Mouse (Mus musculus): ENCODE measurements around the gene Tspyl3. TPM values are rescaled to one million over a fixed set of nuclear protein-coding genes. Genes with fewer than 3 reads are reported as not detected.
A peak's percentile ranks its signal among the peaks of the same experiment; 100 is the strongest.

Gene Tspyl3
- polyA plus RNA-seq, 1 experiment from 2014 or later: 1.1 TPM

- Histone ChIP-seq H3K4me3 (ENCODE audit: low read depth, low read length) (no peak overlapping the region), H3K9ac (replicated peaks) (no peak overlapping the region), H3K27me3 (ENCODE audit: insufficient read depth, low read length) (no peaks in the 10 kb centered on the region), H3K4me2 (ENCODE audit: low read depth, low read length) (no peak overlapping the region), H3K9me3 (ENCODE audit: low read length) (no peaks in the 10 kb centered on the region), H3K4me1 (ENCODE audit: insufficient read depth) (peaks cover 9% of the 10 kb centered on the region), H3K27ac (ENCODE audit: low read depth) (peak overlapping the region; percentile 60; the same call in 1 of the 2 replicates), H3K36me3 (replicated peaks; ENCODE audit: insufficient read depth, low read length) (peaks cover 21% of the 10 kb centered on the region)
- TF ChIP-seq CTCF (IDR thresholded peaks at IDR 0.05; ENCODE audit: low read depth) (no peak), EP300 (IDR thresholded peaks at IDR 0.05; ENCODE audit: low read depth) (no peak)
- DNase-seq: no peak
- 77% methylated on average over 3 of the region's 3 CpGs for WGBS (ENCODE audit: insufficient replicate concordance)
- peak; percentile 50; the same call in 1 of the 2 replicates for ATAC-seq
These were observed 48.1 kb downstream of the Tspyl3 start for GRCm38 (mm10) chr2:153177188-153177587.

- DNase-seq (no peak), ATAC-seq (no peak)
- WGBS (ENCODE audit: insufficient replicate concordance): 69% methylated on average over 8 of the region's 8 CpGs
- Histone ChIP-seq H3K9me3 (ENCODE audit: low read length) (no peaks in the 10 kb centered on the region), H3K27me3 (ENCODE audit: insufficient read depth, low read length) (no peaks in the 10 kb centered on the region), H3K4me1 (ENCODE audit: insufficient read depth) (peaks cover 18% of the 10 kb centered on the region), H3K9ac (replicated peaks) (no peak overlapping the region), H3K4me3 (ENCODE audit: low read depth, low read length) (no peak overlapping the region), H3K36me3 (replicated peaks; ENCODE audit: insufficient read depth, low read length) (peaks cover 16% of the 10 kb centered on the region), H3K27ac (ENCODE audit: low read depth) (no peak overlapping the region; the same call in 1 of the 2 replicates), H3K4me2 (ENCODE audit: low read depth, low read length) (no peak overlapping the region)
- no peak for TF ChIP-seq CTCF (IDR thresholded peaks at IDR 0.05; ENCODE audit: low read depth)
- TF ChIP-seq EP300 (IDR thresholded peaks at IDR 0.05; ENCODE audit: low read depth): no peak
These were observed 49.2 kb downstream of the Tspyl3 start for GRCm38 (mm10) chr2:153175995-153176570.

Other genes starting within 250 kb of the Tspyl3 start
- gene Pdrg1, start 210.0 kb downstream of the Tspyl3 start, polyA plus RNA-seq (2015; fragmentation: Nextera tagmentation; extraction: Ambion mirVana): 26.0 and 26.2 TPM in 2 replicates
- not detected in 2 replicates for gene Xkr7, start 193.6 kb downstream of the Tspyl3 start, polyA plus RNA-seq (2015; fragmentation: Nextera tagmentation; extraction: Ambion mirVana)
- 0.89 and 1.1 TPM in 2 replicates for gene Ccm2l, start 159.5 kb downstream of the Tspyl3 start, polyA plus RNA-seq (2015; fragmentation: Nextera tagmentation; extraction: Ambion mirVana)
- gene Hck, start 117.0 kb downstream of the Tspyl3 start, polyA plus RNA-seq (2015; fragmentation: Nextera tagmentation; extraction: Ambion mirVana): 13.3 and 14.0 TPM in 2 replicates
- gene Tm9sf4, start 64.1 kb downstream of the Tspyl3 start, polyA plus RNA-seq (2015; fragmentation: Nextera tagmentation; extraction: Ambion mirVana): 24.4 and 24.7 TPM in 2 replicates
- 4.3 and 4.4 TPM in 2 replicates for gene Plagl2, start 16.0 kb upstream of the Tspyl3 start, polyA plus RNA-seq (2015; fragmentation: Nextera tagmentation; extraction: Ambion mirVana)
- gene Pofut1, start 16.1 kb upstream of the Tspyl3 start, polyA plus RNA-seq (2015; fragmentation: Nextera tagmentation; extraction: Ambion mirVana): 1.4 and 1.7 TPM in 2 replicates
- gene Kif3b, start 66.0 kb upstream of the Tspyl3 start, polyA plus RNA-seq (2015; fragmentation: Nextera tagmentation; extraction: Ambion mirVana): 1.3 and 1.7 TPM in 2 replicates
- gene Asxl1, start 120.4 kb upstream of the Tspyl3 start, polyA plus RNA-seq (2015; fragmentation: Nextera tagmentation; extraction: Ambion mirVana): 5.1 and 5.7 TPM in 2 replicates

All from liver, postnatal 0 days (tissue).